Mouse (Mus musculus): ENCODE data around the gene Lsp1. TPM values are rescaled to one million over a fixed set of nuclear protein-coding genes. Genes with fewer than 3 reads are reported as not detected.

Lsp1 gene
- 337 and 345 TPM in 2 replicates for polyA plus RNA-seq (2015; fragmentation: Nextera tagmentation; extraction: Ambion mirVana)

DNA sequence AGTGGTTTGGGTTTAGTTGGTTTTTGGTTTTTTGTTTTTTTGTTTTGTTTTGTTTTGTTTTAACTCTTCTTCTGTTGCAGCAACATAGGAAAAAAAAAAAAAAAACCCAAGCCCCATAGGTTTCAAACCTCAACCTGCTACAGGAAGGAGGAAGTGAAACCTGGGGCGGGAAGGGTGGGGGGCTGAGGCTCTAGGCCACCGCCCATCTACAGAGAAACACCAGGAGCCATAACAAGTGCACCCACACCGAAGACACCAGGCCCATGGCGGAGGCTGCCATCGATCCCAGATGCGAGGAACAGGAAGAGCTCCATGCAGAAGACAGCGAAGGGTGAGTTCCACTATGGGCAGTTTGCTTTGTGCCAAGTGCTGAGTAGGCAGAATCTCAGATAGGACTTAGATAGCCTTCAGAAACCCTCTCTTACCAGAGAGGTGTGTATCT is at the start of gene Lsp1:
Gene Lsp1 (plus strand): TSS at position 174 of the 442 bp plus-strand sequence.

DNA sequence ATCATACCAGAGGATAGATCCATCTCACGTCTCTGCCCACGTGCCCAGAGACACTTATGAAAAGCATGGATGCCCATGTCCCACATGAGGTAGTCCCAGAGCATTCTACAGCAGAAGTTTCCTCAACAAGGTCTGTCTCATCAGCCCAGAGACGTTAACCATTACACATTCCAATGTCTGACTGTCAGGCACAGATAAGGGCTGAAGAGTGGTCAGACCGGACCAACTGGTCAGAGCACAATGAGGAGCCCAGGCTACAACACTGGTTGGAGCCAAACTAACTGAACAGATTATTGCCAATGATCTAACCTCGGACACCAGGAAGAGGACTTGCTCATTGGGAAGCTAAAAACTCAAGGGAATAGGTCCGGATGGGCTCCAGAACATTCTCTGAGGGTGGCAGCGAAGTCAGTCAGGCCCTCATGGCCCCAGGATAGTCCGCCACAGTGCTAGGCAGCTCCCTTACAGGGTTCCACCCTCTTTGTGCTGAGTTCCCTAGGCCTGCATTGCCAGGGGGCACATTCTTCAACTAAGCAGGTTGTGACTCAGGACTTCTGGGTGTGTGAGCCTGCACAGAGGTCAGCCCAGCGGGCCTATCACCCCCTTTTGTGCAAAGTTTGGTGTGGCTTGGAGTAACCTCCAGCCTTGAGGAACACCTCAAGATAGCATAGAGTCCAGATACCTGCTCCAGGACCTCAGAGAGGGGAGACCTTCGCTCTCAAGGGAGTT is 26.3 kb upstream of the Lsp1 start, which contains the start of gene Syt8:
Gene Syt8 (plus strand): TSS at position 714 of the 729 bp plus-strand sequence.

DNA sequence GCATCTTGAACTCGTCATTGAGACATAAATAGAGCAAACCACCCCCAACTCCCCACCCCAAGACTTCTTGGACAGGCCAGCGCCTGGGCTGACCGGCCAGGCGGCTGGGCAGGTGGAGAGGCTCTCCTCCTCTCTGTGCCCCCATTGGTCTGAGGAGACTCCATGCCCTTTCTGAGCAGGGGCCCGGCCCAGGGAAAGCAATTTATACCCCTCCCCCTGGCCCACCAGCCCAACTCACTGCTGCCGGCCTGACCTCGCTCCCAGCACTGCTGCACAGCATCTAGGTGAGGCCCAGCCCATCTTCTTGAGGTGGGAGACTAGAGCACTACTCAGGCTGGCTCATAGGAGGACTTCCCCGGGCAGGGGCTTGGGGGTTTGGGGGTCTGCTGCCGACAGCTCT is 19.0 kb upstream of the Lsp1 start, which contains the start of gene Tnni2:
Gene Tnni2 (plus strand): TSS at position 224 of the 400 bp plus-strand sequence.

GRCm38 (mm10) chr7:142498575-142498974 is 38.0 kb downstream of the Lsp1 start, which contains the start of gene Tnnt3:
Gene Tnnt3 (plus strand): TSS chr7:142498836.

DNA sequence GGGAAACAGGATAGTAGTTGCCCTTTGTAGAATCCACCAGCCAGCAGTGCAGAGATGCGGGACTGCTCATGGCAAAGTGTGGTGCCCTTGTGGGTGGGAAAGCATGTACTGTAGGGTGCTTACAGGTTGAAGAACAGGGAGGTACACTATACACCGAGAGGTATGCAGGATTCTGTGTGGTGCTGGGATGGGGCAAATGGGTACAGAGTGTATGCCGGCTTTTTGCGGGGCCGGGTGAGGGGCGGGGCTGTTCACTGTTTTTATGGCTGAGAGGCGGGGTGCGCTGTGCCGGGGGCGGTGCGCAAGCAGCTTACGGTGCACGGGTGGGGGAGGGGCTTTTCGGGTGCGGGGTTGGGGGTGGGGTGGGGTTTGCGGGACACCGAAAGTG is 72.1 kb downstream of the Lsp1 start, which contains the start of gene Mrpl23:
Gene Mrpl23 (plus strand): TSS at position 16 of the 388 bp plus-strand sequence.

Other genes with a start within 250 kb of the Lsp1 start
- not detected in 2 replicates for gene Gm7579, start 248.9 kb upstream of the Lsp1 start, polyA plus RNA-seq (2015; fragmentation: Nextera tagmentation; extraction: Ambion mirVana)
- not detected in 2 replicates for gene Krtap5-5, start 230.8 kb upstream of the Lsp1 start, polyA plus RNA-seq (2015; fragmentation: Nextera tagmentation; extraction: Ambion mirVana)
- gene Gm40460, start 219.7 kb upstream of the Lsp1 start, polyA plus RNA-seq (2015; fragmentation: Nextera tagmentation; extraction: Ambion mirVana): not detected in 2 replicates
- not detected in 2 replicates for gene Gm2431, start 202.5 kb upstream of the Lsp1 start, polyA plus RNA-seq (2015; fragmentation: Nextera tagmentation; extraction: Ambion mirVana)
- gene Gm4559, start 186.4 kb upstream of the Lsp1 start, polyA plus RNA-seq (2015; fragmentation: Nextera tagmentation; extraction: Ambion mirVana): not detected in 2 replicates
- gene Krtap5-1, start 163.7 kb upstream of the Lsp1 start, polyA plus RNA-seq (2015; fragmentation: Nextera tagmentation; extraction: Ambion mirVana): not detected in 2 replicates
- gene Krtap5-4, start 157.3 kb upstream of the Lsp1 start, polyA plus RNA-seq (2015; fragmentation: Nextera tagmentation; extraction: Ambion mirVana): not detected in 2 replicates
- gene Ifitm10, start 87.1 kb upstream of the Lsp1 start, polyA plus RNA-seq (2015; fragmentation: Nextera tagmentation; extraction: Ambion mirVana): 41.4 and 42.9 TPM in 2 replicates
- gene Gm49369, start 78.1 kb upstream of the Lsp1 start, polyA plus RNA-seq (2015; fragmentation: Nextera tagmentation; extraction: Ambion mirVana): not detected in 2 replicates
- 581 and 830 TPM in 2 replicates for gene Ctsd, start 72.8 kb upstream of the Lsp1 start, polyA plus RNA-seq (2015; fragmentation: Nextera tagmentation; extraction: Ambion mirVana)
- gene Syt8, start 26.0 kb upstream of the Lsp1 start, polyA plus RNA-seq (2015; fragmentation: Nextera tagmentation; extraction: Ambion mirVana): 102 and 108 TPM in 2 replicates
- gene Tnni2, start 19.0 kb upstream of the Lsp1 start, polyA plus RNA-seq (2015; fragmentation: Nextera tagmentation; extraction: Ambion mirVana): 12.2 and 17.3 TPM in 2 replicates
- gene Tnnt3, start 38.0 kb downstream of the Lsp1 start, polyA plus RNA-seq (2015; fragmentation: Nextera tagmentation; extraction: Ambion mirVana): 494 and 760 TPM in 2 replicates
- gene Mrpl23, start 71.9 kb downstream of the Lsp1 start, polyA plus RNA-seq (2015; fragmentation: Nextera tagmentation; extraction: Ambion mirVana): 14.2 and 18.0 TPM in 2 replicates
- 535 and 606 TPM in 2 replicates for gene Igf2, start 206.0 kb downstream of the Lsp1 start, polyA plus RNA-seq (2015; fragmentation: Nextera tagmentation; extraction: Ambion mirVana)
- not detected in 2 replicates for gene Gm49394, start 209.1 kb downstream of the Lsp1 start, polyA plus RNA-seq (2015; fragmentation: Nextera tagmentation; extraction: Ambion mirVana)

All from urinary bladder, postnatal 0 days (tissue).